Mouse (Mus musculus) heart, embryonic 14.5 days (tissue): ENCODE data around the gene Opn4. TPM values are rescaled to one million over a fixed set of nuclear protein-coding genes. Genes with fewer than 3 reads are reported as not detected.
A peak's percentile ranks its signal among the peaks of the same experiment; 100 is the strongest.

Experiments
- ATAC-seq: fragments of 200-750 bp; cut with Nextera tagmentation; 2 replicates; pipeline ENCODE4 v1.8.0; 2017; ENCODE audit warnings: low read depth, moderate TSS enrichment; ENCODE audit not compliant: insufficient number of reproducible peaks, insufficient read depth, low FRiP score
- H3K27ac ChIP-seq, 2 experiments: fragments of 200-500 bp in 1 of 2; fragments of 300-500 bp in 1 of 2; sonication (generic) in 1 of 2; replicated peaks in 1 of 2; 2 replicates each; pipeline ENCODE4 v1.5.1; 2012 to 2014; ENCODE audit warnings: low read depth in 2 of 2, low read length in 2 of 2, control low read depth in 1 of 2, mild to moderate bottlenecking in 1 of 2, mixed read lengths in 1 of 2; ENCODE audit not compliant: control insufficient read depth in 1 of 2, insufficient read depth in 1 of 2
- H3K27me3 ChIP-seq: fragments of 300-500 bp; sonication (generic); 2 replicates; pipeline ENCODE4 v1.6.1; 2014; ENCODE audit warnings: mild to moderate bottlenecking, low read length, control low read depth; ENCODE audit not compliant: control insufficient read depth, insufficient read depth
- H3K36me3 ChIP-seq: fragments of 300-500 bp; sonication (generic); 2 replicates; pipeline ENCODE4 v1.6.1; 2014; ENCODE audit warnings: mild to moderate bottlenecking, control low read depth, low read length, mixed read lengths; ENCODE audit not compliant: control insufficient read depth, insufficient read depth
- H3K4me1 ChIP-seq, 2 experiments: fragments of 200-500 bp in 1 of 2; fragments of 300-500 bp in 1 of 2; sonication (generic) in 1 of 2; 2 replicates each; pipeline ENCODE4 v1.6.1; 2012 to 2014; ENCODE audit warnings: low read length in 2 of 2, control low read depth in 1 of 2, mixed read lengths in 1 of 2; ENCODE audit not compliant: control insufficient read depth in 2 of 2, insufficient read depth in 2 of 2
- H3K4me2 ChIP-seq: fragments of 300-500 bp; sonication (generic); 2 replicates; pipeline ENCODE4 v1.6.1; 2014; ENCODE audit warnings: mild to moderate bottlenecking, low read length
- H3K4me3 ChIP-seq, 2 experiments: fragments of 200-500 bp in 1 of 2; fragments of 300-500 bp in 1 of 2; sonication (generic) in 1 of 2; 2 replicates each; pipeline ENCODE4 v1.5.1; 2012 to 2014; ENCODE audit warnings: low read length in 2 of 2, mild to moderate bottlenecking in 2 of 2, control low read depth in 1 of 2, low read depth in 1 of 2, moderate library complexity in 1 of 2; ENCODE audit not compliant: control insufficient read depth in 1 of 2, insufficient read depth in 1 of 2
- H3K9ac ChIP-seq: fragments of 300-500 bp; sonication (generic); 2 replicates; pipeline ENCODE4 v1.6.1; 2014; ENCODE audit warnings: mild to moderate bottlenecking, low read length
- H3K9me3 ChIP-seq: fragments of 300-500 bp; sonication (generic); 2 replicates; pipeline ENCODE4 v1.6.1; 2016; ENCODE audit warnings: low read length, control low read depth; ENCODE audit not compliant: control insufficient read depth
- WGBS: fragments of 180-500 bp; shearing (Covaris S2); extraction: QIAGEN DNeasy Blood & Tissue Kit; methylation state at CpG from one replicate; pipeline ENCODE4 v1.1.7; 2014; 5-methylcytosine and 5-hydroxymethylcytosine counted together
- polyA plus RNA-seq: library from polyadenylated mRNA; unstranded; fragments of >200 nt; fragmentation: Nextera tagmentation; extraction: Ambion mirVana; gene quantifications from 2 replicates; pipeline ENCODE4 v1.2.1, GENCODE M21; 2014

Opn4 gene
- polyA plus RNA-seq, 1 experiment from 2014 or later = 5.2 TPM

GRCm38 (mm10) chr14:34569534-34570194 lies 30.3 kb downstream of the Opn4 start:
- Histone ChIP-seq H3K4me2 (peak overlapping the region; percentile 62), H3K9me3 (no peaks in the 10 kb centered on the region), H3K27ac (peak overlapping the region; percentile 40 to 70), H3K4me3 (peak overlapping the region; percentile 13 to 27), H3K27me3 (no peaks in the 10 kb centered on the region), H3K9ac (peak overlapping the region; percentile 64), H3K4me1 (peaks cover 77 to 93% of the 10 kb centered on the region in 2 experiments), H3K36me3 (peaks cover 17% of the 10 kb centered on the region)
- 17% methylated on average over 27 of the region's 27 CpGs for WGBS
- ATAC-seq = no peak

- WGBS = 56% methylated on average over 4 of the region's 4 CpGs
- Histone ChIP-seq H3K4me1 (peaks cover 74 to 94% of the 10 kb centered on the region in 2 experiments), H3K36me3 (peaks cover 20% of the 10 kb centered on the region), H3K9ac (peak overlapping the region; percentile 64), H3K27me3 (no peaks in the 10 kb centered on the region), H3K27ac (peak overlapping the region; percentile 1 to 70; a peak in 2 of 4 replicates), H3K9me3 (no peaks in the 10 kb centered on the region), H3K4me2 (no peak overlapping the region), H3K4me3 (no peak overlapping the region)
- ATAC-seq = no peak
Observed at GRCm38 (mm10) chr14:34568626-34569025, 31.3 kb downstream of the Opn4 start.

GRCm38 (mm10) chr14:34567697-34568096 lies 32.2 kb downstream of the Opn4 start:
- H3K9me3 ChIP-seq = no peaks in the 10 kb centered on the region
- peak overlapping the region; percentile 55 to 70 for H3K27ac ChIP-seq
- H3K4me2 ChIP-seq = no peak overlapping the region
- no peak overlapping the region for H3K4me3 ChIP-seq
- H3K9ac ChIP-seq = peak overlapping the region; percentile 64
- H3K4me1 ChIP-seq = peaks cover 65 to 94% of the 10 kb centered on the region in 2 experiments
- peaks cover 28% of the 10 kb centered on the region for H3K36me3 ChIP-seq
- ATAC-seq = no peak
- WGBS = 13% methylated on average over 5 of the region's 5 CpGs
- H3K27me3 ChIP-seq = no peaks in the 10 kb centered on the region

GRCm38 (mm10) chr14:34566530-34566929 lies 33.4 kb downstream of the Opn4 start:
- peak overlapping the region; percentile 51 for H3K9ac ChIP-seq
- peaks cover 30% of the 10 kb centered on the region for H3K36me3 ChIP-seq
- H3K4me3 ChIP-seq = no peak overlapping the region
- no peak overlapping the region for H3K4me2 ChIP-seq
- H3K4me1 ChIP-seq = peaks cover 60 to 88% of the 10 kb centered on the region in 2 experiments
- H3K27me3 ChIP-seq = no peaks in the 10 kb centered on the region
- no peak for ATAC-seq
- 84% methylated on average over 7 of the region's 7 CpGs for WGBS
- no peaks in the 10 kb centered on the region for H3K9me3 ChIP-seq
- H3K27ac ChIP-seq = peak overlapping the region in 1 of 2 experiments; percentile 53; a peak in 2 of 4 replicates

- Histone ChIP-seq H3K36me3 (peaks cover 35% of the 10 kb centered on the region), H3K4me3 (no peak overlapping the region), H3K27ac (peak overlapping the region; percentile 48 to 53), H3K9ac (peak overlapping the region; percentile 51), H3K27me3 (no peaks in the 10 kb centered on the region), H3K4me1 (peaks cover 54 to 81% of the 10 kb centered on the region in 2 experiments), H3K4me2 (peak overlapping the region; percentile 1; the same call in 1 of the 2 replicates), H3K9me3 (no peaks in the 10 kb centered on the region)
- WGBS = 43% methylated on average over 17 of the region's 17 CpGs
- peak; percentile 31; the same call in 1 of the 2 replicates for ATAC-seq
Observed at GRCm38 (mm10) chr14:34565711-34566110, 34.2 kb downstream of the Opn4 start.

GRCm38 (mm10) chr14:34564646-34565045 lies 35.3 kb downstream of the Opn4 start:
- Histone ChIP-seq H3K9ac (0 out of 2 replicates have a peak overlapping the region, but pooled peaks have one; percentile 8), H3K9me3 (no peaks in the 10 kb centered on the region), H3K27me3 (no peaks in the 10 kb centered on the region), H3K4me1 (peaks cover 51 to 73% of the 10 kb centered on the region in 2 experiments), H3K27ac (peak overlapping the region in 1 of 2 experiments; percentile 53; a peak in 2 of 4 replicates), H3K4me3 (no peak overlapping the region), H3K4me2 (no peak overlapping the region), H3K36me3 (peaks cover 45% of the 10 kb centered on the region)
- WGBS = 50% methylated on average over 4 of the region's 5 CpGs
- ATAC-seq = no peak

GRCm38 (mm10) chr14:34562393-34562792 lies 37.5 kb downstream of the Opn4 start:
- ATAC-seq = no peak
- no peak overlapping the region for H3K9ac ChIP-seq
- H3K4me2 ChIP-seq = no peak overlapping the region
- peak overlapping the region in 1 of 2 experiments; percentile 31; a peak in 2 of 4 replicates for H3K27ac ChIP-seq
- H3K27me3 ChIP-seq = no peaks in the 10 kb centered on the region
- WGBS = 0% methylated on average over 2 of the region's 2 CpGs
- no peaks in the 10 kb centered on the region for H3K9me3 ChIP-seq
- H3K36me3 ChIP-seq = peaks cover 68% of the 10 kb centered on the region
- peaks cover 35 to 51% of the 10 kb centered on the region in 2 experiments for H3K4me1 ChIP-seq
- no peak overlapping the region for H3K4me3 ChIP-seq
